Mouse (Mus musculus): ENCODE measurements around the gene Vps39.

DNA sequence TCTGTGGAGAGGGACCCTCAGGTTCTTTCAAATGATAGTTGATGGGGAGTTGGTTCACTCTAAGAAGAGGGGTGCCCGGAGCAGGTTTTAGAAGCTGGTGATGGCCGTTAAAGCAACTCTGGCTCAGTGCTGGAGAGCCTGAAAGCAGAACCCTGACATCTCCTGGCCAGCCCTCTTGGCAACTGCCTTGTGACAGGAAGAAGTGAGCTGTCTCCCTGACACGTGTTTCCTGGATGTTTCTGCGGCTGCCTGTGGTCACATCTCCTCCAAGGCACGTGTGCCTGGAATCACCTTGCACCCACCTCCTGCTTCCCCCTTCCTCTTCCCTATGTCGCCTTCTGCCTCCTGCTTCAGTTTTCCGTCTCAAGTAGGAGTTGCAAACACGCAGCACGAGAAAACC lies 4.8 kb downstream of the Vps39 start:
- TF ChIP-seq CTCF (IDR thresholded peaks at IDR 0.05; ENCODE audit: low read depth) (no peak), EP300 (optimal IDR thresholded peaks at IDR 0.05) (no peak)
